Mouse (Mus musculus) kidney, adult 9 months (tissue): Measurements from ENCODE around the gene Tbccd1.
"Not testable (repeated sequence)": the region's sequence is repeated elsewhere in the genome, so short reads cannot be mapped to it uniquely, and the experiment has no call there.

ENCODE experiments used
- DNase-seq: peaks from one replicate; pipeline ENCODE4 v3.0.0; 2022

The Tbccd1 gene

GRCm38 (mm10) chr16:22778296-22778695, 79.2 kb downstream of the Tbccd1 start:
- DNase-seq: not testable (repeated sequence)

GRCm38 (mm10) chr16:22775471-22775985, 81.9 kb downstream of the Tbccd1 start:
- DNase-seq: no peak

- DNase-seq: no peak
Observed at GRCm38 (mm10) chr16:22768661-22769060, 88.8 kb downstream of the Tbccd1 start.

GRCm38 (mm10) chr16:22767405-22767804, 90.1 kb downstream of the Tbccd1 start:
- peak; percentile 17 for DNase-seq

GRCm38 (mm10) chr16:22766738-22767211, 90.7 kb downstream of the Tbccd1 start:
- no peak for DNase-seq

- no peak for DNase-seq
Observed at GRCm38 (mm10) chr16:22765531-22765930, 91.9 kb downstream of the Tbccd1 start.
